Mouse (Mus musculus): ENCODE data around the gene Pacsin2. TPM values are rescaled to one million over a fixed set of nuclear protein-coding genes. Genes with fewer than 3 reads are reported as not detected.

The Pacsin2 gene
- polyA plus RNA-seq, 1 experiment: 52.6 TPM

- no peak for DNase-seq (ENCODE audit: low read depth, low spot score)
- WGBS: under 1% methylated on average over 60 of the region's 60 CpGs
Measured at GRCm38 (mm10) chr15:83349954-83350711, 114.3 kb downstream of the Pacsin2 start, which contains the start of gene Arfgap3. Gene Arfgap3, minus strand, starts transcription at chr15:83350247.

GRCm38 (mm10) chr15:83349225-83349953 lies 115.0 kb downstream of the Pacsin2 start:
- WGBS: 6% methylated on average over 8 of the region's 8 CpGs
- no peak for DNase-seq (ENCODE audit: low read depth, low spot score)

GRCm38 (mm10) chr15:83348747-83349146 lies 115.7 kb downstream of the Pacsin2 start:
- WGBS: 17% methylated on average over 4 of the region's 4 CpGs
- no peak for DNase-seq (ENCODE audit: low read depth, low spot score)

GRCm38 (mm10) chr15:83345898-83346529 lies 118.4 kb downstream of the Pacsin2 start:
- no peak for DNase-seq (ENCODE audit: low read depth, low spot score)
- 84% methylated on average over 15 of the region's 15 CpGs for WGBS

GRCm38 (mm10) chr15:83344956-83345355 lies 119.5 kb downstream of the Pacsin2 start:
- 17% methylated on average over 7 of the region's 7 CpGs for WGBS
- no peak for DNase-seq (ENCODE audit: low read depth, low spot score)

- no peak for DNase-seq (ENCODE audit: low read depth, low spot score)
- WGBS: 20% methylated on average over 7 of the region's 7 CpGs
Measured at GRCm38 (mm10) chr15:83344157-83344556, 120.2 kb downstream of the Pacsin2 start.

GRCm38 (mm10) chr15:83338908-83339307 lies 125.5 kb downstream of the Pacsin2 start:
- DNase-seq (ENCODE audit: low read depth, low spot score): no peak
- 42% methylated on average over 6 of the region's 6 CpGs for WGBS

GRCm38 (mm10) chr15:83337903-83338870 lies 126.2 kb downstream of the Pacsin2 start:
- WGBS: 38% methylated on average over 8 of the region's 8 CpGs
- no peak for DNase-seq (ENCODE audit: low read depth, low spot score)

GRCm38 (mm10) chr15:83332373-83332772 lies 132.0 kb downstream of the Pacsin2 start:
- DNase-seq (ENCODE audit: low read depth, low spot score): no peak
- WGBS: 91% methylated on average over 3 of the region's 3 CpGs

- no peak for DNase-seq (ENCODE audit: low read depth, low spot score)
- WGBS: 64% methylated on average over 5 of the region's 5 CpGs
Measured at GRCm38 (mm10) chr15:83328952-83329351, 135.5 kb downstream of the Pacsin2 start.

Other genes starting within 250 kb of the Pacsin2 start
- 20.7 and 23.0 TPM in 2 replicates for gene A4galt, start 212.8 kb downstream of the Pacsin2 start, polyA plus RNA-seq (2012; rRNA removed)
- 74.4 and 88.5 TPM in 2 replicates for gene Arfgap3, start 114.4 kb downstream of the Pacsin2 start, polyA plus RNA-seq (2012; rRNA removed)
- gene Ttll1, start 46.3 kb upstream of the Pacsin2 start, polyA plus RNA-seq (2012; rRNA removed): 4.3 and 4.4 TPM in 2 replicates
- 3.1 and 6.6 TPM in 2 replicates for gene Bik, start 62.3 kb upstream of the Pacsin2 start, polyA plus RNA-seq (2012; rRNA removed)
- 166 and 168 TPM in 2 replicates for gene Tspo, start 99.0 kb upstream of the Pacsin2 start, polyA plus RNA-seq (2012; rRNA removed)
- gene Mcat, start 99.2 kb upstream of the Pacsin2 start, polyA plus RNA-seq (2012; rRNA removed): 16.5 and 18.0 TPM in 2 replicates
- 19.8 and 22.2 TPM in 2 replicates for gene Ttll12, start 130.6 kb upstream of the Pacsin2 start, polyA plus RNA-seq (2012; rRNA removed)